Mouse (Mus musculus) NIH3T3 (cell line): ENCODE measurements at regions not wholly inside any gene's neighbourhood (a gene's known extent, or its start where the extent isn't known, plus 50 kb on each side); places are given as distances from the start of the nearest gene placed in this dataset.
A peak's percentile ranks its signal among the peaks of the same experiment; 100 is the strongest.
"Not testable (repeated sequence)": the region's sequence is repeated elsewhere in the genome, so short reads cannot be mapped to it uniquely, and the experiment has no call there.

Experiments
- DNase-seq: peaks from one replicate; pipeline ENCODE4 v3.0.0-alpha.2; 2012; ENCODE audit warnings: low read depth

GRCm38 (mm10) chr14:27562564-27562963 lies 54.3 kb upstream of the Ccdc66 start:
- DNase-seq = peak; percentile 9

GRCm38 (mm10) chr14:27561974-27562373 lies 53.7 kb upstream of the Ccdc66 start:
- not testable (repeated sequence) for DNase-seq

- DNase-seq = peak; percentile 81
These were observed 52.2 kb upstream of the Ccdc66 start for GRCm38 (mm10) chr14:27560434-27560833.

- DNase-seq = no peak
These were observed 50.7 kb upstream of the Ccdc66 start for GRCm38 (mm10) chr14:27558794-27559491.
